Mouse (Mus musculus) bone marrow, adult 2 months (tissue): ENCODE measurements around the gene Tgds. TPM values are rescaled to one million over a fixed set of nuclear protein-coding genes. Genes with fewer than 3 reads are reported as not detected.

Experiments
- H3K27ac ChIP-seq: fragments of 200-500 bp; 2 replicates; pipeline ENCODE4 v1.5.1; 2012; ENCODE audit warnings: low read depth, mild to moderate bottlenecking, control low read depth, inconsistent platforms, low read length; ENCODE audit not compliant: control insufficient read depth, poor library complexity, insufficient read depth
- H3K4me1 ChIP-seq: fragments of 200-500 bp; 2 replicates; pipeline ENCODE4 v1.6.1; 2011; ENCODE audit warnings: low read length; ENCODE audit not compliant: control insufficient read depth, insufficient read depth
- H3K4me3 ChIP-seq: fragments of 200-500 bp; replicated peaks from 2 replicates; pipeline ENCODE3; 2011; ENCODE audit warnings: mild to moderate bottlenecking, low read depth, low read length, control low read depth; ENCODE audit not compliant: control insufficient read depth
- CTCF ChIP-seq: fragments of 200-500 bp; IDR thresholded peaks from 2 replicates; pipeline ENCODE4 v1.5.1; 2011; ENCODE audit warnings: low read length, control low read depth; ENCODE audit not compliant: control insufficient read depth, insufficient read depth
- POLR2A ChIP-seq: fragments of 200-500 bp; IDR thresholded peaks from 2 replicates; pipeline ENCODE4 v1.6.1; 2011; ENCODE audit warnings: low read depth, mild to moderate bottlenecking, control low read depth, low read length, borderline replicate concordance; ENCODE audit not compliant: control insufficient read depth
- WGBS: fragments of 180-500 bp; shearing (Covaris S2); methylation state at CpG from one replicate; pipeline ENCODE4 v1.1.7; 2018; 5-methylcytosine and 5-hydroxymethylcytosine counted together
- polyA plus RNA-seq: library from polyadenylated mRNA; stranded (reverse); fragments of >200 nt; gene quantifications from 2 replicates; pipeline ENCODE4 v1.2.4, GENCODE M21; 2011; ENCODE audit warnings: low replicate concordance; ENCODE audit not compliant: missing spikeins, insufficient read depth, insufficient read length

Gene Tgds
- polyA plus RNA-seq, 1 experiment = 6.7 TPM

DNA sequence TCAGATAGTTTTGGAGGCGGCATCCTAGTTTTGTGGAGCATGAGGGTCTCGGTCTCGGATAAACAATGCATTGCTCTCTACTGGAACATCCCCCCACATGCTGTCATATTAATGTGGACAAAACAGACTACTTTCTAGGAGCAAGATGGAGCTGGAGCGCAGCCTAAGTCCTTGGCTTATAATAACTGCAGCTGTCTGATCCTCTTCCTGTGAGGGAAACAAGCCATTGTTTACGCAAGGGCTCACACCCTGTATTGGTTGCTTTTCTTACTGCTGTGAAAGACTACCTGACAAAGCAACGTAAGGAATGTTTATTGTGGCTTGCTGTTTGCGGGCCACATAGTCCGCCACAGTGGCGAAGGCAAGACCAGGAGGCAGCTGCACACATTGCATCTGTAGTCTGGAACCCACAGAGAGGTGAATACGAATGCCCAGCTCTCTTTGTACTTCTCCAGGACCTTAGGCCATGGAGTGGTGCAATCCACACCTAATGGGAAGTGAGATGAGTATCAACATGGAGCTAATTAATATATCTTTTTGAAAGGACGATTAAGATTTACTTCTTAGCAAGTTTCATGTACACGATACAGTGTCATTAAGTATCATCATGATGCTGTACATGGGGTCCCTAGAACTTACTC, 63.0 kb downstream of the Tgds start:
- TF ChIP-seq CTCF (no peak), POLR2A (no peak)
- Histone ChIP-seq H3K4me3 (no peak overlapping the region), H3K4me1 (peaks cover 2% of the 10 kb centered on the region; the same call in 1 of the 2 replicates), H3K27ac (no peak overlapping the region)
- 63% methylated on average over 12 of the region's 12 CpGs for WGBS

Other genes starting within 250 kb of the Tgds start
- gene Dct, start 80.5 kb downstream of the Tgds start, polyA plus RNA-seq = 0.38 and 0.72 TPM in 2 replicates
- 4.0 TPM in 2 replicates for gene Gpr180, start 4.4 kb upstream of the Tgds start, polyA plus RNA-seq
- gene Sox21, start 104.3 kb upstream of the Tgds start, polyA plus RNA-seq = 0.52 TPM in 1 of 2 replicates, not detected in the other
- not detected in 2 replicates for gene Gm9376, start 134.2 kb upstream of the Tgds start, polyA plus RNA-seq